Mouse (Mus musculus) layer of hippocampus, postnatal 25 days (tissue): ENCODE measurements around the gene Senp7. TPM values are rescaled to one million over a fixed set of nuclear protein-coding genes. Genes with fewer than 3 reads are reported as not detected.
"Not testable (repeated sequence)": the region's sequence is repeated elsewhere in the genome, so short reads cannot be mapped to it uniquely, and the experiment has no call there.

ENCODE experiments used
- DNase-seq, 2 experiments: peaks; one replicate each; pipeline ENCODE4 v3.0.0; 2022; ENCODE audit warnings: mixed read lengths in 2 of 2, low spot score in 1 of 2; ENCODE audit errors: extremely low spot score in 1 of 2
- total RNA-seq, 2 experiments: library from RNA; stranded (reverse); gene quantifications; 2 replicates each; pipeline ENCODE4 v1.2.3; 2021

Senp7 gene
- total RNA-seq, 2 experiments from 2014 or later = 45.3 to 52.4 TPM

GRCm38 (mm10) chr16:56124045-56124444 is 75.9 kb downstream of the Senp7 start:
- DNase-seq = no peak

GRCm38 (mm10) chr16:56131666-56132065 is 83.5 kb downstream of the Senp7 start:
- DNase-seq = no peak

DNA sequence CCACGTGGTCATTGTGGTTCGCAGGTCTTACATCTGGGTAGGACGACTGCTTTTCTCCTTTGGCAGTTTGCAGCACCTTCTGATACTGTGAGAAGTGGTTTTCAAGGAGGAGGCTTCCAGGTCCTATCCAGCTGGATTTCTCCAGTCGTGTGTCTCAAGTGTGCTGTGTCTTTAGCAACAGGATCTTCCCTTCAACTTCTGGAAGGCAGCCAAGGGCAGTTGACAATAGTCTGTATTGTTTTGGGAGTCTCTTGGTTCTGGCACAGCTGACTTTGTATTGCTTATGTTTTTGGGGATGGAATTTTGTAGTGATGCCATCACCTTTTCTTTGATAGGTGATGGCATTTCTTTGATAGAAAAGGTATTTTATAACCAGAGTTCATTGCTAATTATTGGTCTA is 86.0 kb downstream of the Senp7 start:
- no peak for DNase-seq

DNA sequence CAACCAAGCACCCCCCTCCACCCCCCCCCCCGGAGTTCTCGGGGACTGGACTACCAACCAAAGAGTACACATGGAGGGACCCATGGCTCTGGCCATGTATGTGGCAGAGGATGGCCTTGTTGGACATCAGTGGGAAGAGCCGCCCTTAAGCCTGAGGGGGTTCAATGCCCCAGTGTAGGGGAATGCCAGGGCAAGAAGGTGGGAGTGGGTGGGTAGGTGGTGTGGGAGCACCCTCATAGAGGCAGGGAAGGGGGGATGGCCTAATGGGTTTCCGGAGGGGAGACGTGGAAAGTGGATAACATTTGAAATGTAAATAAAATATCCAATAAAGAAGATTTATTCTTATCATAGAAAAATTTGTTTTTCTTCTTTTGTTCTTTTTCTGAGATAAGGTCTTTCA is 89.5 kb downstream of the Senp7 start:
- DNase-seq = not testable (repeated sequence)

GRCm38 (mm10) chr16:56139921-56140320 is 91.8 kb downstream of the Senp7 start:
- DNase-seq = no peak

DNA sequence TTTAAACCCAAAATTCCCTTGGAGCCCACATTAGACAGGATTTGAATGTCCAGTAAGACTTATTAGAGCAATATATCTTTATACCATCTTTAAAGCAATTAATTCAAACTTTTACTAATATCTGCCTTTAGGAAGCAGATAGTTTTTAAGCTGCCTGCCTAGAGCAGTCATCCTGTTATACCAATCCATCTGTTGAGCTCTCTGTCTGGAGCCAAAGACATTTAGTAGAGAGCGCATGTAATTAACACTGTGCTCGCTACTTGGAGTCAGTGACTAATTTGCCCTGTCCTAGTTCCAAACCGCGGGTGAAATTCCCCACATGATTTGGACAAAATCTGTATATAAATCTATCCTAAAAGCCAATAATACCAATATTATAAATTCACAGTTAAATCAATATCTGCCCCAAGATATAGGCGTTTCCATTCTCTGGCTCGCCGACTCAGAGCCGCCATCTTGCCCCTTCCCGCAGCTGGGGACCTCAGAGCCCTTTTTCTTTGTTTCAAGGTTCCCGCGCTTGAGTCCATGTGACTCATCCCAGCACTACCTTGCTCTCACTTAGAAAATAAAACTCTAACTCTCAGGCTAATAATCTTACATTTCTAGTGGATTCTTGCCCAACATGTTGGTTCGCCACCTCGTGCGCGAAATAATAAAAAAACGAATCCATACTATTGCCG is 96.9 kb downstream of the Senp7 start:
- DNase-seq = no peak

DNA sequence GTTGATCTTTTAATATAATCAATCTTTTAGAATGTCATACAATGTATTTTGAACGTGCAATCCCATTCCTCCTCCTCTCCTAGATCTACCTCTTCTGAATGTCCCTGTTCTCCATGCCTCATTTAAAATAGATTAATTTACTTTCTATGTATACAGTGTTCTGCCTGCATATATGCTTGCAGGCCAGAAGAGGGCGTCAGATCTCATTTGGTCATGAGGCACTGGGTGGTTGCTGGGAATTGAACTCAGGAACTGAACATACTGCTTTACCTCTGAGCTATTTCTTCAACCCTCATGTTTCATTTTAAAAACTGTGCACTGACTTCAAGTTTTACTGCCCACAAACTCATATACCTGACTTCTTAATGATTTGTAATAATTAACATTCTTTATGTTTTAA is 99.5 kb downstream of the Senp7 start:
- DNase-seq = no peak

DNA sequence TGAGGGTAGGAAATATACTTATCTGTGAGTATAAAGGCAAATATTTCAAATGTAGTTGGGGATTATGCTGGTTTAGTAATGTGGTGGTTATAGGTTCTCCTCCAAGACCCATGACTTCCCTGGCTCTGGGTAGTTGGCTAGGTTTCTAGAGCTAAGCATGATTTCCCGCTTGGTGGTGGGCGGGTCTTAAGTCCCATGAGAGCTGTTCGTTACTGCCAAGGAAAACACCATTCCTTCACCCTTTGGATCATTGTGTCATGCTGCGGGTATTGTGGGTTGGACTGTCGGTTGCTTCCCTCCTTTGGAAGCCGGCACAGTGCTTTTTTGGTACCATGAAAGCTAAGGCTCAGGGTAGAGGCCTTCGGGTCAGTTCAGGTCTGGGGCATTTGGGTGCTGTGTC is 115.3 kb downstream of the Senp7 start:
- no peak for DNase-seq

DNA sequence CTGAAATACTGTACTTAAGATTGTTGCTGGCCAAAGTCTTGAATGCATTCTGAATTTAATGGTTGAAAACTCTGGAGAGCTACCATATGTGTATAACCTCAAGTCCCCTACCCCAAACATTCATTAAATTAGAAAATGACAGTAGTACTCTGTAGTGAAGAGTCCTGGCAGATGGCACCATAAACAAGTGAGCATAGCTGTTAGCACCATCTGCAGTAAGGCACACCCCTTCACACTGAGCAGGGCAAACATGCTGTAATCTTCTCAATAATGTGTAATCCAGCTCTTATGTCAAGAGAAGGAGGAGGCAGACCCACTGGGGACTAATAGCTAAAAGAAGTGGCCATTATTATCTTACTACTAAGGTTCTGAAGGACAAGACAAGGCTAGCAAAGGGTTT is 122.1 kb downstream of the Senp7 start:
- no peak for DNase-seq

DNA sequence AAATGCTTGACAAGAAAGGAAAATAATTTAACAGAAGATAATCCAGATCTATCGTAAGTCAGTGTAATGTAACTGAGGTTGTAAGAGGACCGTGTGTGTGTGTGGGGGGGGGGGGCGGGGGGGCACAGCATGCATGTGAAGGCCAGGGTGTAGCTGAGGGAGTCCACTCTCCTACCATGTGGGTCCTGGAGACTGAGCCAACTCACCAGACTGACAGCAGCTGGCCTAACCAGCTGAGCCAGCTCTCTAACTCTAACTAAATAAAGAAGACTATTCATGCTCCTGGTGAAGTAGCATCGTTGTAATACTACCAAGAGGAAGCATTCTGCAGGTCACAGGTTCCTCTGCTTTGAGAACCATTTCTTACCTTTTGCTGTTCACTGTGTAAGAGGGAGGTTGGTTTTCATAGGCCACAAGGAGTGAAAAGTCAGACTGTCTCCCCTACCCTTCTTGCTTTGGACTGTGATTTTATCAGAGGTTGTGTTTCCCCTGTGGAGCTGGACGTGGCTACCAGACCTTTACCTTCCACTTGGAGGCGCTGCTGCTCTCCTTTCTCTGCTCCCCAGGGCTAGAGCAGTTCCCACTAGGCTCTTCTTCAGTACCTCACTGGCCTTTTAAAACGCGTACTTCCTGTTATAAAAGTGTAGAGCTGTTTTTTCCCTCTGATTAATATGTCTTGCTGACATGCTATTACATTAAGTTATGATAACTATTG is 127.9 kb downstream of the Senp7 start:
- peak in 1 of 2 experiments; percentile 19 for DNase-seq

DNA sequence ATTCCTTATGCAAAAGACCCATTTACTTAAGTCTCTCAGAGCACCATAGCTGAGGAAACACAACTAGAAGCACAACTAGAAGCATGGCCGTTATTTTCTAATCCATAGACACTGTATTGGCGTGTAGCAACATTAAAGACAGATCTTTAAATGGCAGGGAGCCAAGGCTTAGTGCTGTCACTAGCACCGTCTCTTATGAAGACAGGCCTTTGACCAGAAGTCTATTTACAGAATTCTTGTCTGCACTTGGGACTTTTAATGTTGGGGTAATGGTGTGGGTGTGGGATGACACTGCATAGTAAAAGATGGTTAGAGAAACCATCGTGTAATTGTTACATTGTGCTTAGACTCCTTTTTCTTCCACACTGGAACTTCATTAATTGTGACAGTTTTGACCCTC is 138.7 kb downstream of the Senp7 start:
- DNase-seq = no peak

DNA sequence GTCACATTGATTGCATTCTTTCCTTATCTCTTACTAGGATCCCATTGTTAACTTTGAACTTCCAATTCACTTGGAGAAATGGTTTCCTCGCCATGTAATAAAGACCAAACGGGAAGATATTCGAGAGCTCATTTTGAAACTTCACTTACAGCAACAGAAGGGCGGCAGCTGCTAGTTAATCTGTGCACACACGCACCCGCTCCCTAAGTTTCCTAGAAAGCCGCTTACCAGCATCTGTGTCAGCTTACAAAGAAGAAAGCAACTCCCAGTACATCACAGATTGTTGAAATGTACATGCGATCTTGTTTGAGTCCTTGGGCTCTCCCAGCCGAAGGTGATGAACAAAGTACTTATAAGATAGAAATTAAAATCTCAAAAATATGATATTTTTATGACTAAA is 140.1 kb downstream of the Senp7 start:
- DNase-seq = peak; percentile 35 to 63

- DNase-seq = no peak
Observed at GRCm38 (mm10) chr16:56204051-56204450, 155.9 kb downstream of the Senp7 start, which contains the start of gene Impg2. Impg2 (plus strand) TSS chr16:56204313.

- no peak for DNase-seq
Observed at GRCm38 (mm10) chr16:56212740-56213139, 164.6 kb downstream of the Senp7 start.

DNA sequence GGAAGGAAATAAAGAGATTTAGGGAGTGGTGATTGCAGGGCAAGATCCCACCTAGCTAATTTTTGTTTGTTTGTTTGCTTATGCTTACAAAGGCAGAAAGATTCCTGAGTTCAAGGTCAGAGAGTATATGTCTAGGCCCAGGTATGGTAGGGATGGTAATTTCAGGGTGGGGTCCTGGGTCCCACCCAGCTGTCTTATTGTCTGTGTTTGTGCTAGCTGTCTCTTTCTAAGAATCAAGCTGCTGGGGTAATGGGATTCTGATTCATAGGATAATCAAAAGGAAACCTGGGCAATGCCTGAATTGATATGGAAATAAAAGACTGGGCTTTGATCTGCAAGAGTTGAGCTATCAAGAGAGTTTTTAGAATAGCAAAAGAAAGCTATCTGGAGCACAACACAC is 179.5 kb downstream of the Senp7 start:
- DNase-seq = no peak

- no peak for DNase-seq
Observed at GRCm38 (mm10) chr16:56229455-56229854, 181.3 kb downstream of the Senp7 start.

DNA sequence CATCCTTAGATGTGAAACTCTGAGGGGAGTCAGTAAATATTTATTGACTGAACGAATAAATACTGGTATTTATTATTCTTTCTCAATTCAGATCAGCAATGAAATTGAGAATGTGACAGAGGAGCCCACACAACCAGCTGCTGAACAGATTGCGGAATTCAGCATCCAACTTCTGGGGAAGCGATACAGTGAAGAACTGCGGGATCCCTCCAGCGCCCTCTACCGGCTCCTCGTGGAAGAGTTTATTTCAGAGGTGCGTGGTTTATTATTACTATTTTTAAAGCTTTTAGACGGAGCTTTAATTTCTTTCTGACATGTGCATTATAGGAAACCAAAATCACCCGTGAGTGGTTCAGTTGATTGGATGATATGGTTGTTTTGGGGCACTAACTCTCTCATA is 183.2 kb downstream of the Senp7 start:
- peak; percentile 36 to 73 for DNase-seq

DNA sequence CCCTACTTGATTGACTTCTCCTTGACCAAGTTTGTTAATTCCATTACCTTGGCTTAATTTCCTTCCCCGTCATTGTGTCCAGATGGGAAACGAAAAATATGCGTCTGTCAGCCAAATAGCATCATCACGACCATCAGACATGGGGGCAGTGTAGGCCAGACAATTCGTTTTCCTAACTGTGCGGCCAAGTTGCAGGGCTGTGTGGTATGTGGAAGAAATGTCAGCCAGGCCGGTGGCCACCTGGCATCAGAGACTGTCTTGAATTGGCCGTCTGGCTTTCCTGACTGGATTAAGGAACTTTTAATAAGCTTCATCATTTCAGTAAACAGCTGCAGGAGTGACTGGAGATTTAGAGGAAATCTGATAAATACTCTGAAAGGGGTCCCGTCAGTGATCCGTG is 184.6 kb downstream of the Senp7 start:
- DNase-seq = no peak
